ENCODE assay signal across 19 mouse cellular contexts in the genomic region with DNA sequence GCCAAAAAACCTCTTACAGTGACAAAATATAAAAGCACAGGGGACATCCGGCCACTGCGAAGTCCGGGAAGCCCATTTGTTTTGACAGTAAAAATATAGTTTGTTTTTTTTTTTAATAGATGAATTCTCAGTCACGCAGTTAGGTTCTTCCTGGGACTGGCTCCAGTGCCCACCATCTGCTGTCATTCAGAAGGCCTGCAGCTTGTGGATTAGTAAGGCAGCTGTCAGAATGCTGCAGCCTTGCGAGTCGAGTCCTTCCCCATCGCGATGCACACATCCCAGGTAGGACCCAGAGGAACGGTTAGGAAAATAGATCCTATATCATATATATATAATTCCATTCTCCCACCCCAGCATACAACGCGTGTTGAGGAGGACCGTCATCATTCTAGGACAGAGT. TPM values are rescaled to one million over a fixed set of nuclear protein-coding genes. Genes with fewer than 3 reads are reported as not detected.
DNase-seq lines count a peak whose midpoint lies in the region; ATAC-seq lines count a peak whose summit lies in the region.
"Had no signal": no experiment of that assay in that cellular context is flagged by ENCODE, and none has a peak within 500 bp of the region (broad histone marks: within the 10 kb centered on the region; RNA-seq: fewer than 3 reads in every experiment).

No protein-coding gene starts in this region.

- H3K27ac ChIP-seq in heart, embryonic 11.5 days (ENCODE audit: low read depth, low read length), result peak overlapping the region; percentile 10; the same call in 1 of the 2 replicates
- H3K27ac ChIP-seq in heart, embryonic 10.5 days, result no peak overlapping the region
- peak overlapping the region; percentile 38; the same call in 1 of the 2 replicates for H3K27ac ChIP-seq in midbrain, embryonic 16.5 days (ENCODE audit: low read length)
- no peak overlapping the region for H3K27ac ChIP-seq in midbrain, embryonic 14.5 days (replicated peaks; ENCODE audit: low read depth, low read length)
- peak overlapping the region; percentile 29; the same call in 1 of the 2 replicates for H3K27ac ChIP-seq in forebrain, embryonic 16.5 days (ENCODE audit: low read length)
- peak overlapping the region; percentile 64 for H3K27ac ChIP-seq in neural tube, embryonic 15.5 days (replicated peaks)
- H3K27ac ChIP-seq: embryonic facial prominence, embryonic 10.5 days; liver, embryonic 12.5 days had no signal

- no peak overlapping the region for H3K9ac ChIP-seq in heart, embryonic 11.5 days (ENCODE audit: low read depth, low read length)
- no peak overlapping the region for H3K9ac ChIP-seq in midbrain, embryonic 16.5 days (ENCODE audit: low read depth, low read length)
- no peak overlapping the region for H3K9ac ChIP-seq in midbrain, embryonic 14.5 days (replicated peaks; ENCODE audit: low read length)
- H3K9ac ChIP-seq in forebrain, embryonic 16.5 days (replicated peaks; ENCODE audit: low read depth, low read length), result no peak overlapping the region
- no peak overlapping the region for H3K9ac ChIP-seq in neural tube, embryonic 15.5 days (replicated peaks)
- H3K9ac ChIP-seq: liver, embryonic 12.5 days had no signal

- no peaks in the 10 kb centered on the region for H3K9me3 ChIP-seq in heart, embryonic 11.5 days (replicated peaks; ENCODE audit: control insufficient read depth, low read length)
- H3K9me3 ChIP-seq in heart, embryonic 10.5 days, result no peaks in the 10 kb centered on the region
- H3K9me3 ChIP-seq in midbrain, embryonic 16.5 days (replicated peaks; ENCODE audit: control insufficient read depth, low read length, poor library complexity, severe bottlenecking), result no peaks in the 10 kb centered on the region
- no peaks in the 10 kb centered on the region for H3K9me3 ChIP-seq in midbrain, embryonic 14.5 days (ENCODE audit: control insufficient read depth, low read length)
- no peaks in the 10 kb centered on the region for H3K9me3 ChIP-seq in forebrain, embryonic 16.5 days (ENCODE audit: control insufficient read depth, low read length)
- H3K9me3 ChIP-seq in neural tube, embryonic 15.5 days (replicated peaks), result no peaks in the 10 kb centered on the region
- H3K9me3 ChIP-seq: embryonic facial prominence, embryonic 10.5 days; liver, embryonic 12.5 days had no signal

- peaks cover 12% of the 10 kb centered on the region for H3K36me3 ChIP-seq in heart, embryonic 11.5 days (ENCODE audit: control insufficient read depth, insufficient read depth, low read length)
- peaks cover 37% of the 10 kb centered on the region for H3K36me3 ChIP-seq in heart, embryonic 10.5 days
- H3K36me3 ChIP-seq in midbrain, embryonic 16.5 days (ENCODE audit: control insufficient read depth, insufficient read depth, low read length), result no peaks in the 10 kb centered on the region
- no peaks in the 10 kb centered on the region for H3K36me3 ChIP-seq in midbrain, embryonic 14.5 days (ENCODE audit: control insufficient read depth, insufficient read depth, low read length)
- H3K36me3 ChIP-seq in forebrain, embryonic 16.5 days (ENCODE audit: control insufficient read depth, insufficient read depth), result no peaks in the 10 kb centered on the region
- H3K36me3 ChIP-seq in neural tube, embryonic 15.5 days, result no peaks in the 10 kb centered on the region

- peaks cover 4% of the 10 kb centered on the region; the same call in 1 of the 2 replicates for H3K4me1 ChIP-seq in heart, embryonic 11.5 days (ENCODE audit: control insufficient read depth, insufficient read depth, low read length)
- peaks cover 19% of the 10 kb centered on the region for H3K4me1 ChIP-seq in heart, embryonic 10.5 days
- H3K4me1 ChIP-seq in midbrain, embryonic 16.5 days (ENCODE audit: control insufficient read depth, insufficient read depth, low read length), result peaks cover 6% of the 10 kb centered on the region; the same call in 1 of the 2 replicates
- H3K4me1 ChIP-seq in midbrain, embryonic 14.5 days (ENCODE audit: control insufficient read depth, insufficient read depth, low read length), result no peaks in the 10 kb centered on the region
- H3K4me1 ChIP-seq in forebrain, embryonic 16.5 days (replicated peaks; ENCODE audit: control insufficient read depth, insufficient read depth, low read length), result peaks cover 12% of the 10 kb centered on the region
- peaks cover 27% of the 10 kb centered on the region for H3K4me1 ChIP-seq in neural tube, embryonic 15.5 days
- H3K4me1 ChIP-seq: liver, embryonic 12.5 days had no signal

- no peak overlapping the region for H3K4me3 ChIP-seq in heart, embryonic 11.5 days (ENCODE audit: low read depth, low read length)
- H3K4me3 ChIP-seq in heart, embryonic 10.5 days, result no peak overlapping the region
- H3K4me3 ChIP-seq in midbrain, embryonic 16.5 days (ENCODE audit: low read depth, low read length), result no peak overlapping the region
- H3K4me3 ChIP-seq in midbrain, embryonic 14.5 days (replicated peaks; ENCODE audit: low read depth, low read length), result no peak overlapping the region
- H3K4me3 ChIP-seq in forebrain, embryonic 16.5 days (replicated peaks; ENCODE audit: low read length), result no peak overlapping the region
- no peak overlapping the region for H3K4me3 ChIP-seq in neural tube, embryonic 15.5 days (replicated peaks)
- H3K4me3 ChIP-seq: embryonic facial prominence, embryonic 10.5 days; liver, embryonic 12.5 days had no signal

- DNase-seq in heart, embryonic 10.5 days (ENCODE audit: low spot score), result no peak
- DNase-seq in midbrain, embryonic 14.5 days, result no peak
- no peak for DNase-seq in adrenal gland, postnatal 10 days
- DNase-seq in spleen, postnatal 14 days (ENCODE audit: low spot score in 2 of 2), result no peak
- DNase-seq: heart, postnatal 10 days; kidney, adult 18-20 months; lung, postnatal 14 days had no signal

- H3K4me2 ChIP-seq in heart, embryonic 11.5 days, result no peak overlapping the region
- H3K4me2 ChIP-seq in midbrain, embryonic 16.5 days (ENCODE audit: low read length), result no peak overlapping the region
- H3K4me2 ChIP-seq in midbrain, embryonic 14.5 days (ENCODE audit: low read length), result no peak overlapping the region
- H3K4me2 ChIP-seq in forebrain, embryonic 16.5 days (ENCODE audit: low read length), result no peak overlapping the region
- no peak overlapping the region for H3K4me2 ChIP-seq in neural tube, embryonic 15.5 days
- H3K4me2 ChIP-seq: liver, embryonic 12.5 days had no signal

- WGBS in heart, embryonic 11.5 days (ENCODE audit: insufficient replicate concordance), result 75% methylated on average over 12 of the region's 12 CpGs
- 87% methylated on average over 12 of the region's 12 CpGs for WGBS in heart, embryonic 10.5 days
- WGBS in midbrain, embryonic 16.5 days, result 63% methylated on average over 12 of the region's 12 CpGs
- 70% methylated on average over 12 of the region's 12 CpGs for WGBS in midbrain, embryonic 14.5 days
- 54% methylated on average over 12 of the region's 12 CpGs for WGBS in forebrain, embryonic 16.5 days
- WGBS in neural tube, embryonic 15.5 days, result 62% methylated on average over 12 of the region's 12 CpGs

- ATAC-seq in heart, embryonic 11.5 days (replicated peaks; ENCODE audit: insufficient number of reproducible peaks, low FRiP score, low TSS enrichment), result no peak
- no peak for ATAC-seq in midbrain, embryonic 16.5 days
- ATAC-seq in midbrain, embryonic 14.5 days (ENCODE audit: low FRiP score, low TSS enrichment), result no peak
- ATAC-seq in forebrain, embryonic 16.5 days, result peak; percentile 52; the same call in 1 of the 2 replicates
- no peak for ATAC-seq in neural tube, embryonic 15.5 days (ENCODE audit: low FRiP score)
- ATAC-seq: liver, embryonic 12.5 days had no signal

- no peaks in the 10 kb centered on the region for H3K27me3 ChIP-seq in heart, embryonic 11.5 days (ENCODE audit: control insufficient read depth, insufficient read depth, low read length)
- H3K27me3 ChIP-seq in heart, embryonic 10.5 days (ENCODE audit: insufficient read depth, poor library complexity, severe bottlenecking), result 0 out of 2 replicates have a peak, but pooled peaks cover under 1% of the 10 kb centered on the region
- no peaks in the 10 kb centered on the region for H3K27me3 ChIP-seq in midbrain, embryonic 16.5 days (ENCODE audit: control insufficient read depth, insufficient read depth, low read depth, low read length)
- H3K27me3 ChIP-seq in midbrain, embryonic 14.5 days (ENCODE audit: control insufficient read depth, insufficient read depth, low read length), result no peaks in the 10 kb centered on the region
- no peaks in the 10 kb centered on the region for H3K27me3 ChIP-seq in forebrain, embryonic 16.5 days (replicated peaks; ENCODE audit: control insufficient read depth, insufficient read depth, low read length)
- no peaks in the 10 kb centered on the region for H3K27me3 ChIP-seq in neural tube, embryonic 15.5 days (replicated peaks)
- H3K27me3 ChIP-seq: liver, embryonic 12.5 days had no signal

RNA-seq across cellular contexts. Expression of a gene that starts 5.1 kb away (rescaled TPM):
- polyA plus RNA-seq in heart, embryonic 11.5 days (2014; fragmentation: Nextera tagmentation; extraction: Ambion mirVana), result 0.56 and 0.77 TPM in 2 replicates
- polyA plus RNA-seq in heart, embryonic 10.5 days (2016; fragmentation: Nextera tagmentation; extraction: Ambion mirVana), result 0.71 and 0.87 TPM in 2 replicates
- 0.60 and 2.3 TPM in 2 replicates for polyA plus RNA-seq in midbrain, embryonic 16.5 days (2015; fragmentation: Nextera tagmentation; extraction: Ambion mirVana)
- polyA plus RNA-seq in midbrain, embryonic 14.5 days (2014; fragmentation: Nextera tagmentation; extraction: Ambion mirVana), result 0.70 and 0.77 TPM in 2 replicates
- 0.56 and 0.94 TPM in 2 replicates for polyA plus RNA-seq in forebrain, embryonic 16.5 days (2015; fragmentation: Nextera tagmentation; extraction: Ambion mirVana)
- 1.2 and 1.5 TPM in 2 replicates for polyA plus RNA-seq in neural tube, embryonic 15.5 days (2015; fragmentation: Nextera tagmentation; extraction: Ambion mirVana)
- total RNA-seq in adrenal gland, postnatal 10 days (2021), result 1 to 10 TPM; 1.1 to 1.5 TPM
- total RNA-seq: MEL; monocyte, adult 5-6 weeks had no signal
- polyA plus RNA-seq: C2C12; liver, embryonic 12.5 days had no signal

RNA-seq across cellular contexts. Expression of a gene that starts 16.5 kb away (rescaled TPM):
- polyA plus RNA-seq in heart, embryonic 11.5 days (2014; fragmentation: Nextera tagmentation; extraction: Ambion mirVana), result not detected in 2 replicates
- polyA plus RNA-seq in heart, embryonic 10.5 days (2016; fragmentation: Nextera tagmentation; extraction: Ambion mirVana), result not detected in 2 replicates
- polyA plus RNA-seq in midbrain, embryonic 16.5 days (2015; fragmentation: Nextera tagmentation; extraction: Ambion mirVana), result not detected in 2 replicates
- not detected in 2 replicates for polyA plus RNA-seq in midbrain, embryonic 14.5 days (2014; fragmentation: Nextera tagmentation; extraction: Ambion mirVana)
- not detected in 2 replicates for polyA plus RNA-seq in forebrain, embryonic 16.5 days (2015; fragmentation: Nextera tagmentation; extraction: Ambion mirVana)
- polyA plus RNA-seq in neural tube, embryonic 15.5 days (2015; fragmentation: Nextera tagmentation; extraction: Ambion mirVana), result not detected in 2 replicates
- not detected for total RNA-seq in adrenal gland, postnatal 10 days (2021)
- total RNA-seq: heart, postnatal 10 days; left cerebral cortex, postnatal 10 days; MEL; monocyte, adult 5-6 weeks had no signal
- polyA plus RNA-seq: C2C12; embryonic facial prominence, embryonic 10.5 days; gonadal fat pad, adult 2 months; liver, embryonic 12.5 days; testis, adult 2 months had no signal

Comparison
In these comparisons a context has a peak if more than half of its experiments do, and no peak if none do; other contexts are left out.
1. H3K27ac ChIP-seq: peak in heart, embryonic 11.5 days (single experiment), midbrain, embryonic 16.5 days (single experiment), forebrain, embryonic 16.5 days (single experiment) and neural tube, embryonic 15.5 days (single experiment); none in heart, embryonic 10.5 days (single experiment) and midbrain, embryonic 14.5 days (single experiment).